Comparison of ENCODE assay signal across 20 mouse cellular contexts in the genomic region with DNA sequence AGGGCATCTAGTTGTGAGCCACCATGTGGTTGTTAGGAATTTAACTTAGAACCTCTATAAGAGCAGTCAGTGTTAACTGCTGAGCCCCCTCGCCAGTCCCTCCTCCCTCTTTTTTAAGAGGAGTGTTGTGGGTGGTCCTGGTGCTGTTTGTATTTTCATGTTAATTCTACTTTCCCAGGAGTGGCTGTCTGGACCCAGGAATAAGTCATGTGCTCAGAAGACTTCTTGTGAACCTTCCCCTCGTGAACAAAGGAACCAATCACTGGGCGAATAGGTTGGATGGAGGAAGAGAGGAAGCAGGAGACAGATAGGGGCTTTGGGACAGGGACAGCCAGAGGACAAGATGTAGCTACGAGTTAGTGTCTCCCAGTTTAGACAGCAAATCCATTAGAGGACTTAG. TPM values are rescaled to one million over a fixed set of nuclear protein-coding genes. Genes with fewer than 3 reads are reported as not detected.
DNase-seq lines count a peak whose midpoint lies in the region; ATAC-seq and TF ChIP-seq lines count a peak whose summit lies in the region.
"Had no signal": no experiment of that assay in that cellular context is flagged by ENCODE, and none has a peak within 500 bp of the region (broad histone marks: within the 10 kb centered on the region; RNA-seq: fewer than 3 reads in every experiment).

No protein-coding gene starts in this region.

- ATAC-seq in lung, embryonic 14.5 days (ENCODE audit: insufficient read depth): peak; percentile 21; the same call in 1 of the 2 replicates
- ATAC-seq: forebrain, embryonic 13.5 days; inflammation-experienced regulatory T-cells, adult 6 months; liver, embryonic 12.5 days had no signal

- no peaks in the 10 kb centered on the region for H3K9me3 ChIP-seq in lung, embryonic 14.5 days (ENCODE audit: low read depth, low read length)
- H3K9me3 ChIP-seq: forebrain, embryonic 13.5 days; heart, embryonic 15.5 days; limb, embryonic 12.5 days; liver, embryonic 12.5 days; neural tube, embryonic 12.5 days had no signal

- peaks cover 52% of the 10 kb centered on the region for H3K36me3 ChIP-seq in lung, embryonic 14.5 days (ENCODE audit: insufficient read depth)

- TF ChIP-seq CTCF in lung, embryonic 14.5 days (IDR thresholded peaks at IDR 0.05; ENCODE audit: low read depth): no peak
- TF ChIP-seq CTCF in lung, adult 2 months (IDR thresholded peaks at IDR 0.05; ENCODE audit: insufficient read depth, low read length): no peak

- H3K4me1 ChIP-seq in lung, embryonic 14.5 days (ENCODE audit: insufficient read depth): no peaks in the 10 kb centered on the region
- no peaks in the 10 kb centered on the region for H3K4me1 ChIP-seq in lung, adult 2 months (ENCODE audit: control insufficient read depth, insufficient read depth, low read length)
- H3K4me1 ChIP-seq: heart, embryonic 15.5 days; limb, embryonic 12.5 days; liver, embryonic 12.5 days; neural tube, embryonic 12.5 days had no signal

- DNase-seq in lung, embryonic 14.5 days: peak; percentile 25
- no peak for DNase-seq in lung, adult 2 months
- peak; percentile 95 for DNase-seq in ES-CJ7 (ENCODE audit: low read depth, low spot score)
- DNase-seq in R1 (ENCODE audit: low read depth, low spot score): peak; percentile 95
- DNase-seq in embryo, embryonic 9.5 days (ENCODE audit: extremely low spot score): peak; percentile 12
- no peak for DNase-seq in cerebellum, adult 11-12 months
- no peak for DNase-seq in spleen, adult 12 weeks (ENCODE audit: low spot score)
- DNase-seq: adrenal gland, postnatal 25 days; cerebellum, adult 18-20 months; cerebellum, postnatal 25 days; gastrocnemius, postnatal 36 days; kidney, adult 2 months; kidney, postnatal 36 days had no signal

- WGBS in lung, embryonic 14.5 days: 44% methylated on average over 4 of the region's 4 CpGs
- WGBS in lung, adult 2 months: 66% methylated on average over 4 of the region's 4 CpGs

- no peak overlapping the region for H3K9ac ChIP-seq in lung, embryonic 14.5 days
- H3K9ac ChIP-seq: forebrain, embryonic 13.5 days; heart, embryonic 15.5 days; limb, embryonic 12.5 days; liver, embryonic 12.5 days; neural tube, embryonic 12.5 days had no signal

- H3K27ac ChIP-seq in lung, embryonic 14.5 days (ENCODE audit: low read depth): no peak overlapping the region
- H3K27ac ChIP-seq: forebrain, embryonic 13.5 days; heart, embryonic 15.5 days; limb, embryonic 12.5 days; liver, embryonic 12.5 days; neural tube, embryonic 12.5 days; stomach, postnatal 0 days had no signal

- no peak overlapping the region for H3K4me2 ChIP-seq in lung, embryonic 14.5 days
- H3K4me2 ChIP-seq: forebrain, embryonic 13.5 days; heart, embryonic 15.5 days; limb, embryonic 12.5 days; liver, embryonic 12.5 days; neural tube, embryonic 12.5 days had no signal

- TF ChIP-seq POLR2A in lung, adult 2 months (IDR thresholded peaks at IDR 0.05; ENCODE audit: borderline replicate concordance, extremely low read depth, low read depth, low read length): no peak

- H3K27me3 ChIP-seq in lung, embryonic 14.5 days (ENCODE audit: insufficient read depth, low read length): no peaks in the 10 kb centered on the region
- H3K27me3 ChIP-seq: forebrain, embryonic 13.5 days; heart, embryonic 15.5 days; limb, embryonic 12.5 days; liver, embryonic 12.5 days; neural tube, embryonic 12.5 days had no signal

- no peak overlapping the region for H3K4me3 ChIP-seq in lung, embryonic 14.5 days (ENCODE audit: low read depth, low read length)
- no peak overlapping the region for H3K4me3 ChIP-seq in lung, adult 2 months (replicated peaks; ENCODE audit: extremely low read depth, low read depth, low read length)
- H3K4me3 ChIP-seq: forebrain, embryonic 13.5 days; heart, embryonic 15.5 days; limb, embryonic 12.5 days; liver, embryonic 12.5 days; neural tube, embryonic 12.5 days had no signal

RNA-seq across cellular contexts. Expression of a gene that starts 45.1 kb away (rescaled TPM):
- 20.5 and 20.8 TPM in 2 replicates for polyA plus RNA-seq in lung, embryonic 14.5 days (2014; fragmentation: Nextera tagmentation; extraction: Ambion mirVana)
- polyA plus RNA-seq in lung, adult 2 months (2012; rRNA removed): 60.4 and 73.2 TPM in 2 replicates

RNA-seq across cellular contexts. Expression of a gene that starts 47.9 kb away (rescaled TPM):
- 26.7 and 28.6 TPM in 2 replicates for polyA plus RNA-seq in lung, embryonic 14.5 days (2014; fragmentation: Nextera tagmentation; extraction: Ambion mirVana)
- polyA plus RNA-seq in lung, adult 2 months (2012; rRNA removed): 10.7 and 14.2 TPM in 2 replicates

Comparison
In these comparisons a context has a peak if more than half of its experiments do, and no peak if none do; other contexts are left out.
1. DNase-seq: peak in lung, embryonic 14.5 days (single experiment), ES-CJ7 (single experiment), R1 (single experiment) and embryo, embryonic 9.5 days (single experiment); none in lung, adult 2 months (single experiment), cerebellum, adult 11-12 months (single experiment) and spleen, adult 12 weeks (single experiment).